Mouse (Mus musculus) layer of hippocampus, adult 6 months (tissue): ENCODE data around the gene Siglec1. TPM values are rescaled to one million over a fixed set of nuclear protein-coding genes. Genes with fewer than 3 reads are reported as not detected.

Experiments used
- long read RNA-seq, 2 experiments: library from polyadenylated mRNA; unstranded; transcript quantifications; one replicate each; pipeline ENCODE4 v2.0.0; 2019 to 2020
- microRNA-seq: library from miRNA; unstranded; fragments of <30 nt; microRNA quantifications from one replicate; pipeline ENCODE4 v1.2.0, GENCODE M21; 2020
- polyA plus RNA-seq: library from polyadenylated mRNA; unstranded; fragments of <200 nt; fragmentation: Nextera tagmentation; gene quantifications from 2 replicates; pipeline ENCODE4 v1.2.3, GENCODE M21; 2021

Siglec1 gene
- polyA plus RNA-seq: 0.06 and 0.14 TPM in 2 replicates
- long read RNA-seq, experiment 1: 0 reads
- long read RNA-seq, experiment 2: 0 reads

GRCm38 (mm10) chr2:131086667-131087390, at the start of gene Siglec1:
Gene Siglec1, minus strand, starts transcription at chr2:131086765.

DNA sequence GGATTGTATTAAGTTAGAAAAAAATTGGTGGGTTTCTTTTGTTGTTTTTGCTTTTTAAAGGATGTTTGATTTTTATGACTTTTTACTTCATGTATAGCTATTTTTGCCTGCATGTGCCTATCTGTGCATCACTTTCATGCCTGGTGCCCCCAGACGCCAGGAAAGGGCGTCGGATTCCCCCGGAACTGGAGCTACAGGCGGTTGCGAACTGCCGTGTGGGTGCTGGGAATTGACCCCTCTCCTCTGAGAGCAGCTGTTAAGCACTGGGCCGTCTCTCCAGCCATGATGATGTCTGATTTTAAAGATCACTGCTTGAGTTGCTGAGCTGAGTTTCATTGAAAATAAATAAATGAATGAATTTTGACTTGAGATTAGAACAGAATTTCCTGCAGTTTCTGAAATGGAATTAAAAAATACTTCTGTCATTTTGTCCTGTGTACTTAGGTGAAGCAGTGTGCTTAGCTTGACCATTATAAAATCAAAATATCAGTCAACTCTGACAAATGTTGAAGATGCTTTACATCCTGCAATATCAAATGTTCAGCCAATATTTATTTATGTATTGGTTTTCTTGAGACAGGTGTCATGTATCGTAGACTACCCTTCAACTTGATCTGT, 46.5 kb upstream of the Siglec1 start, which contains the start of gene Gm11037:
Gene Gm11037 (plus strand): TSS at position 568 of the 618 bp plus-strand sequence.

DNA sequence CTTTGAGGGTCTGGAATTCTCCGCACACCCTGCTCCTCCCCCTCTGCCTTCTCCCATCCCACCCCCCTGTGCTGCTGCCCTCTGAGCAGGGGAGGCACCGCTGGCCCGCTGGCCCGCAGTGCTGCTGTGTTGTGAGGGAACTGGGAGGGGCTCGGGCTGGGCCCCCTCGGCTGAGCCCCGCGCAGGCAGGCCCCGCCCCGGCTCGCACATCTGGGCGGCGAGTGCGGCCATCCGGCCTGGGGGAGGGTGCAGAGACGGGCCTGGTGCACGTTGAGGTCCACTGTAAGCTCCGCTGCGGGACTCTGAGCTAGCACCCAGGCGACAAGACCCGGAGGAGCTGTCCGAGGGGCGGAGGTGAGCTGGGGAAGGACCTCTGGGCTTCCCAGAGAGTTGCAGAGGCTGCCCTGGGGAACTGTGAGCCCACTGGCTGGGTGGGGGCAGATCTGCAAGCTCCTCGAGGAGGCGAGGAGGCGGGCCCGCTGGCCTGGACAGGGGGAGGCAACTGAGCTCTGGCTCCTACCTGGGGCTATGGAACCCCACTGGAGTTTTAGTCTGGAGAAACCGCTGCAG, 40.7 kb upstream of the Siglec1 start, which contains the start of gene Hspa12b:
Gene Hspa12b (plus strand): TSS at position 120 of the 570 bp plus-strand sequence.

DNA sequence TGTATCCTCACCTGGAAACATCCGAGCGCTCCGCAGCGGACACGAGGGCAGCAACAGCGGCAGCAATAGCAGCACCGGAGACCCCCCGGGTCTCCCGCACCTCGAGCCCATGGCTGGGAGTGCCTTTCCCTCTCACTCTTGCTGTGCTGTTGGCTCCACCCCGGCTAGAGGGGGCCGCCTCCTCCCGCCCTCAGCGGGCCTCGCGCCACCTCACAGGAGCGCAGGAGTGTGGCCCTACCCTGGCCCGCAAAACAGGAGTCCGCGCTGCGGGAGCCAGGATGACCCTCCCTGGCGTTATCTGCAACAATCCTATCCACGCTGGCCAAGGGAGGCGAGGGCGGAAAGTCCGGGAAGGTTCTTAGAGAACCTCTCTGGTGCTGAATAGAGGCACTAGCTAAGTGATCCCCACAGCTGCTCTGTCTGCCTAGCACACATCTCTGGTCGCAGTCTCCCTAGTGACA, 23.1 kb downstream of the Siglec1 start, which contains the start of gene Adam33:
Gene Adam33 (minus strand): TSS at position 411 of the 461 bp plus-strand sequence.

DNA sequence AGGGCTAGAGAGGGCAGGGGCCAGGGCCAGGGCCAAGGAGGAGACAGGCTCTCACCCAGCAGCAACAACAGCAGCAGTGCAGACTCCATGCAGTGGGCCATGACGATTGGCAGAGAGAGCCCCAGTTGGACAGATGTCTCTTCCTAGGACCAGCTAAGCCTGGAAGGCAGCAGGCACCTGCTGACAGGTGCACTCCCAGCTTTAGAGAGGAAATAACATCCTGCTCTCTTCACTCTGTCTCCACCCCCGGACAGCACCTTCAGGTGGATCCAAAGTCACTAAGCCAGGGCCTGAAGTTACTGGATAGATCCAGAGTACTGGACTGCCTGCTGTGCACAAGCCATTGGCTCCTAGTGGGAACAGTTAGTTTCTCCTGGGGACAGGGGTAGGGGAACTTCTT, 43.6 kb downstream of the Siglec1 start, which contains the start of gene Gfra4:
Gene Gfra4 (minus strand): TSS at position 101 of the 400 bp plus-strand sequence.

Small RNAs within 50 kb of the gene (microRNA-seq; reads per million reads assigned to microRNA genes)
- gene Mir6973b: not detected

Other genes with a start within 250 kb of the Siglec1 start
- 17.6 and 21.2 TPM in 2 replicates for gene 4930402H24Rik, start 180.4 kb downstream of the Siglec1 start, polyA plus RNA-seq
- 13.7 and 14.5 TPM in 2 replicates for gene Atrn, start 180.3 kb downstream of the Siglec1 start, polyA plus RNA-seq
- 139 and 167 TPM in 2 replicates for gene Gfra4, start 43.7 kb downstream of the Siglec1 start, polyA plus RNA-seq
- 0.24 and 0.29 TPM in 2 replicates for gene Adam33, start 23.0 kb downstream of the Siglec1 start, polyA plus RNA-seq
- gene Hspa12b, start 40.5 kb upstream of the Siglec1 start, polyA plus RNA-seq: 1.4 and 1.6 TPM in 2 replicates
- gene Gm11037, start 46.7 kb upstream of the Siglec1 start, polyA plus RNA-seq: not detected in 2 replicates
- gene 1700037H04Rik, start 73.3 kb upstream of the Siglec1 start, polyA plus RNA-seq: 67.4 and 80.6 TPM in 2 replicates
- gene Cenpb, start 93.3 kb upstream of the Siglec1 start, polyA plus RNA-seq: 3.7 and 4.1 TPM in 2 replicates
- 3.6 TPM in 2 replicates for gene Cdc25b, start 100.2 kb upstream of the Siglec1 start, polyA plus RNA-seq
- gene Spef1, start 100.5 kb upstream of the Siglec1 start, polyA plus RNA-seq: 3.7 and 5.3 TPM in 2 replicates
- 33.1 and 34.1 TPM in 2 replicates for gene Ap5s1, start 120.3 kb upstream of the Siglec1 start, polyA plus RNA-seq
- 6.0 and 6.4 TPM in 2 replicates for gene Mavs, start 147.3 kb upstream of the Siglec1 start, polyA plus RNA-seq
- 9.5 and 10.0 TPM in 2 replicates for gene Pank2, start 175.7 kb upstream of the Siglec1 start, polyA plus RNA-seq